Mouse (Mus musculus) spleen, adult 2 months (tissue): ENCODE measurements at regions not wholly inside any gene's neighbourhood (a gene's known extent, or its start where the extent isn't known, plus 50 kb on each side); places are given as distances from the start of the nearest gene placed in this dataset.

Source experiments
- CTCF ChIP-seq: fragments of 200-500 bp; IDR thresholded peaks from 2 replicates; pipeline ENCODE4 v1.5.1; 2011; ENCODE audit warnings: mild to moderate bottlenecking, inconsistent platforms; ENCODE audit not compliant: insufficient read depth, insufficient read length, insufficient replicate concordance; ENCODE audit errors: extremely low read depth
- POLR2A ChIP-seq: fragments of 200-500 bp; IDR thresholded peaks from 2 replicates; pipeline ENCODE4 v1.6.1; 2011; ENCODE audit warnings: low read depth, low read length, inconsistent platforms

- TF ChIP-seq CTCF (no peak), POLR2A (no peak)
Measured at GRCm38 (mm10) chr3:52567606-52568372, 299.7 kb downstream of the Foxo1 start.
